Mouse (Mus musculus) yolk sac, embryonic 10.5 days (tissue): ENCODE measurements around the gene Klhl2.

Experiments
- DNase-seq: peaks from one replicate; pipeline ENCODE4 v3.0.0-alpha.2; 2017; ENCODE audit warnings: low spot score

Gene Klhl2

GRCm38 (mm10) chr8:64691591-64692401, 158.0 kb downstream of the Klhl2 start:
- DNase-seq = no peak

- no peak for DNase-seq
These were observed 159.0 kb downstream of the Klhl2 start for GRCm38 (mm10) chr8:64690845-64691244.

GRCm38 (mm10) chr8:64690306-64690705, 159.5 kb downstream of the Klhl2 start:
- DNase-seq = no peak
